Mouse (Mus musculus) embryonic fibroblast, embryonic 13.5 days (primary cell): ENCODE measurements around the gene Hnf1a.

Experiments used
- CTCF ChIP-seq: IDR thresholded peaks from 2 replicates; pipeline ENCODE4 v1.5.1; 2011; ENCODE audit warnings: mild to moderate bottlenecking, control low read depth, low read length, moderate library complexity, borderline replicate concordance; ENCODE audit not compliant: insufficient read depth
- POLR2A ChIP-seq: IDR thresholded peaks from 2 replicates; pipeline ENCODE4 v1.6.1; 2011; ENCODE audit warnings: low read depth, mild to moderate bottlenecking, control low read depth, low read length, moderate library complexity

GRCm38 (mm10) chr5:114942766-114943130, 28.1 kb downstream of the Hnf1a start:
- TF ChIP-seq CTCF, result no peak
- TF ChIP-seq POLR2A, result no peak
